Mouse (Mus musculus): ENCODE data around the gene Vmn1r223. TPM values are rescaled to one million over a fixed set of nuclear protein-coding genes. Genes with fewer than 3 reads are reported as not detected.

Gene Vmn1r223
- polyA plus RNA-seq, 1 experiment from 2014 or later, result not detected

GRCm38 (mm10) chr13:23285191-23285920, 38.4 kb downstream of the Vmn1r223 start:
- no peak for ATAC-seq (replicated peaks; ENCODE audit: insufficient number of reproducible peaks, insufficient read depth, low FRiP score, low read depth)
- Histone ChIP-seq H3K27me3 (peaks cover 9% of the 10 kb centered on the region), H3K27ac (no peak overlapping the region), H3K9ac (no peak overlapping the region; the same call in 1 of the 2 replicates), H3K4me2 (peak overlapping the region; percentile 80), H3K9me3 (replicated peaks) (no peaks in the 10 kb centered on the region), H3K4me1 (replicated peaks) (peaks cover 17% of the 10 kb centered on the region), H3K36me3 (no peaks in the 10 kb centered on the region), H3K4me3 (peak overlapping the region; percentile 47)
- WGBS, result 3% methylated on average over 22 of the region's 22 CpGs

GRCm38 (mm10) chr13:23285921-23286720, 39.2 kb downstream of the Vmn1r223 start:
- H3K4me3 ChIP-seq, result peak overlapping the region; percentile 47
- H3K9ac ChIP-seq, result peak overlapping the region; percentile 10; the same call in 1 of the 2 replicates
- no peaks in the 10 kb centered on the region for H3K9me3 ChIP-seq (replicated peaks)
- no peak overlapping the region for H3K27ac ChIP-seq
- peak overlapping the region; percentile 80 for H3K4me2 ChIP-seq
- H3K27me3 ChIP-seq, result peaks cover 9% of the 10 kb centered on the region
- under 1% methylated on average over 35 of the region's 35 CpGs for WGBS
- H3K4me1 ChIP-seq (replicated peaks), result peaks cover 17% of the 10 kb centered on the region
- ATAC-seq (replicated peaks; ENCODE audit: insufficient number of reproducible peaks, insufficient read depth, low FRiP score, low read depth), result no peak
- no peaks in the 10 kb centered on the region for H3K36me3 ChIP-seq

- H3K9me3 ChIP-seq (replicated peaks), result no peaks in the 10 kb centered on the region
- peaks cover 17% of the 10 kb centered on the region for H3K4me1 ChIP-seq (replicated peaks)
- peak overlapping the region; percentile 80 for H3K4me2 ChIP-seq
- H3K27me3 ChIP-seq, result peaks cover 9% of the 10 kb centered on the region
- whole genome bisulfite sequencing, result 3% methylated on average over 19 of the region's 19 CpGs
- 0 out of 2 replicates have a peak overlapping the region, but pooled peaks have one; percentile 26 for H3K9ac ChIP-seq
- no peak overlapping the region for H3K27ac ChIP-seq
- no peak for ATAC-seq (replicated peaks; ENCODE audit: insufficient number of reproducible peaks, insufficient read depth, low FRiP score, low read depth)
- H3K4me3 ChIP-seq, result peak overlapping the region; percentile 47
- H3K36me3 ChIP-seq, result no peaks in the 10 kb centered on the region
Observed at GRCm38 (mm10) chr13:23286721-23287362, 39.9 kb downstream of the Vmn1r223 start.

DNA sequence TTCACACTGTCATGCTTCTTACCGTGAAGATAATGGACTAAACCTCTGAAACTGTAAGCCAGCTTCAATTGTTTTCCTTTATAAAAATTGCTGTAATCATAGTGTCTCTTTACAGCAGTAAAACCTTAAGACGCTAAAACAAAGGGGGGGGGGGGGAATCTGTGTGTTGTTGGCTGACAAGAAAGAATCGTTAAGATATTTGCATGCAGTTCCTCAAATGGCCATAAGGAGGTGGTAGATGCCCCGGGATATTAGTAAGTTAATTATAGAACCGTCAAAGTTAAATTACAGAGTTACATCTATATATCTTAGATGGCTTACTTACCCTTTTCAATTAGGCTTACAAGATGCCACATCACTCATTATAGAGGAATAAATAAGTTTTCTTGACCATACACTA, 50.8 kb downstream of the Vmn1r223 start:
- Histone ChIP-seq H3K9me3 (replicated peaks) (no peaks in the 10 kb centered on the region), H3K9ac (no peak overlapping the region), H3K27me3 (peaks cover 15% of the 10 kb centered on the region), H3K4me1 (replicated peaks) (peaks cover 9% of the 10 kb centered on the region), H3K4me2 (no peak overlapping the region), H3K4me3 (no peak overlapping the region), H3K27ac (no peak overlapping the region), H3K36me3 (no peaks in the 10 kb centered on the region)
- 7% methylated on average over 5 of the region's 5 CpGs for WGBS
- ATAC-seq (replicated peaks; ENCODE audit: insufficient number of reproducible peaks, insufficient read depth, low FRiP score, low read depth), result no peak

- no peak overlapping the region for H3K27ac ChIP-seq
- H3K27me3 ChIP-seq, result peaks cover 15% of the 10 kb centered on the region
- no peaks in the 10 kb centered on the region for H3K36me3 ChIP-seq
- H3K9me3 ChIP-seq (replicated peaks), result no peaks in the 10 kb centered on the region
- H3K4me1 ChIP-seq (replicated peaks), result peaks cover 9% of the 10 kb centered on the region
- H3K4me3 ChIP-seq, result peak overlapping the region; percentile 51
- H3K9ac ChIP-seq, result no peak overlapping the region
- no peak for ATAC-seq (replicated peaks; ENCODE audit: insufficient number of reproducible peaks, insufficient read depth, low FRiP score, low read depth)
- peak overlapping the region; percentile 68 for H3K4me2 ChIP-seq
- WGBS, result 4% methylated on average over 21 of the region's 21 CpGs
Observed at GRCm38 (mm10) chr13:23298445-23299232, 51.7 kb downstream of the Vmn1r223 start.

GRCm38 (mm10) chr13:23299276-23299998, 52.5 kb downstream of the Vmn1r223 start:
- Histone ChIP-seq H3K4me2 (peak overlapping the region; percentile 68), H3K4me3 (peak overlapping the region; percentile 51), H3K4me1 (replicated peaks) (peaks cover 9% of the 10 kb centered on the region), H3K27ac (no peak overlapping the region), H3K9me3 (replicated peaks) (no peaks in the 10 kb centered on the region), H3K36me3 (no peaks in the 10 kb centered on the region), H3K27me3 (peaks cover 15% of the 10 kb centered on the region), H3K9ac (peak overlapping the region; percentile 41)
- no peak for ATAC-seq (replicated peaks; ENCODE audit: insufficient number of reproducible peaks, insufficient read depth, low FRiP score, low read depth)
- WGBS, result 1% methylated on average over 22 of the region's 22 CpGs

DNA sequence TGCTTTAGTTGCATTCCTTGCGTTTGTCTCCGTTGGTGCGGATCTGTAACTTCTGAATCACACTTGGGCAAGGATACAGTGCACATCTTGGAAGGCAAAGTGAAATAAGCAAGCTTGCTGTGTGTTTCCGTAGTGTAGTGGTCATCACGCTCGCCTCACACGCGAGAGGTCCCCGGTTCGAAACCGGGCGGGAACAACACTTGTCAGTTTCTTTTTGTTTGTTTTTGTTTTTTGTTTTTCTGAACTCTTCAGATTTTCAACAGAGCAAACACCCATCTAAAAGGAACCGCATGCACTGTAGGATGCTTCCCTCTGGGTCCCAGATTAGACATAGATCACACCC, 53.0 kb downstream of the Vmn1r223 start:
- Histone ChIP-seq H3K27me3 (peaks cover 15% of the 10 kb centered on the region), H3K4me1 (replicated peaks) (peaks cover 9% of the 10 kb centered on the region), H3K27ac (no peak overlapping the region), H3K4me3 (peak overlapping the region; percentile 51), H3K9me3 (replicated peaks) (no peaks in the 10 kb centered on the region), H3K4me2 (peak overlapping the region; percentile 68), H3K36me3 (no peaks in the 10 kb centered on the region), H3K9ac (peak overlapping the region; percentile 41)
- no peak for ATAC-seq (replicated peaks; ENCODE audit: insufficient number of reproducible peaks, insufficient read depth, low FRiP score, low read depth)
- 2% methylated on average over 13 of the region's 13 CpGs for WGBS

Other genes with a start within 250 kb of the Vmn1r223 start
- gene Vmn1r213, start 239.5 kb upstream of the Vmn1r223 start, polyA plus RNA-seq (2015; fragmentation: Nextera tagmentation; extraction: Ambion mirVana), result not detected in 2 replicates
- not detected in 2 replicates for gene Vmn1r214, start 216.7 kb upstream of the Vmn1r223 start, polyA plus RNA-seq (2015; fragmentation: Nextera tagmentation; extraction: Ambion mirVana)
- gene Vmn1r215, start 179.1 kb upstream of the Vmn1r223 start, polyA plus RNA-seq (2015; fragmentation: Nextera tagmentation; extraction: Ambion mirVana), result not detected in 2 replicates
- gene Vmn1r217, start 128.9 kb upstream of the Vmn1r223 start, polyA plus RNA-seq (2015; fragmentation: Nextera tagmentation; extraction: Ambion mirVana), result not detected in 2 replicates
- gene Vmn1r218, start 114.0 kb upstream of the Vmn1r223 start, polyA plus RNA-seq (2015; fragmentation: Nextera tagmentation; extraction: Ambion mirVana), result not detected in 2 replicates
- gene Vmn1r219, start 87.8 kb upstream of the Vmn1r223 start, polyA plus RNA-seq (2015; fragmentation: Nextera tagmentation; extraction: Ambion mirVana), result not detected in 2 replicates
- not detected in 2 replicates for gene Vmn1r220, start 59.2 kb upstream of the Vmn1r223 start, polyA plus RNA-seq (2015; fragmentation: Nextera tagmentation; extraction: Ambion mirVana)
- gene Vmn1r221, start 33.0 kb upstream of the Vmn1r223 start, polyA plus RNA-seq (2015; fragmentation: Nextera tagmentation; extraction: Ambion mirVana), result not detected in 2 replicates
- not detected in 2 replicates for gene Vmn1r222, start 11.2 kb upstream of the Vmn1r223 start, polyA plus RNA-seq (2015; fragmentation: Nextera tagmentation; extraction: Ambion mirVana)
- gene Zfp322a, start 122.1 kb downstream of the Vmn1r223 start, polyA plus RNA-seq (2015; fragmentation: Nextera tagmentation; extraction: Ambion mirVana), result 33.4 and 39.1 TPM in 2 replicates
- 8.1 and 8.2 TPM in 2 replicates for gene Abt1, start 176.7 kb downstream of the Vmn1r223 start, polyA plus RNA-seq (2015; fragmentation: Nextera tagmentation; extraction: Ambion mirVana)
- 0.85 and 1.4 TPM in 2 replicates for gene Btn1a1, start 218.8 kb downstream of the Vmn1r223 start, polyA plus RNA-seq (2015; fragmentation: Nextera tagmentation; extraction: Ambion mirVana)
- 0.31 and 0.41 TPM in 2 replicates for gene Btn2a2, start 241.7 kb downstream of the Vmn1r223 start, polyA plus RNA-seq (2015; fragmentation: Nextera tagmentation; extraction: Ambion mirVana)

All from heart, embryonic 15.5 days (tissue).